Mouse (Mus musculus): ENCODE measurements around the gene Gm30302. TPM values are rescaled to one million over a fixed set of nuclear protein-coding genes. Genes with fewer than 3 reads are reported as not detected.
A peak's percentile ranks its signal among the peaks of the same experiment; 100 is the strongest.

The Gm30302 gene
- polyA plus RNA-seq (2014; fragmentation: Nextera tagmentation; extraction: Ambion mirVana) = 0.19 and 0.35 TPM in 2 replicates

- no peak within 1 kb of the TSS for H3K27ac ChIP-seq (ENCODE audit: low read depth, low read length)
- WGBS (ENCODE audit: insufficient replicate concordance) = 86% methylated on average over 1 of the region's 1 CpGs
- no peaks in the 10 kb centered on the region for H3K36me3 ChIP-seq (ENCODE audit: control insufficient read depth, insufficient read depth, low read length)
- H3K4me3 ChIP-seq (ENCODE audit: low read depth, low read length) = no peak within 1 kb of the TSS
- no peak within 1 kb of the TSS for H3K9ac ChIP-seq (ENCODE audit: low read depth, low read length)
- H3K4me1 ChIP-seq (ENCODE audit: control insufficient read depth, insufficient read depth, low read length) = no peaks in the 10 kb centered on the region
- no peaks in the 10 kb centered on the region for H3K27me3 ChIP-seq (ENCODE audit: control insufficient read depth, insufficient read depth, low read length)
- peaks cover 4% of the 10 kb centered on the region; the same call in 1 of the 2 replicates for H3K9me3 ChIP-seq (replicated peaks; ENCODE audit: control insufficient read depth, low read length)
- no peak within 1 kb of the TSS for H3K4me2 ChIP-seq
- no peak for ATAC-seq (replicated peaks; ENCODE audit: insufficient number of reproducible peaks, low FRiP score, low TSS enrichment)
Observed at GRCm38 (mm10) chr13:49798901-49799300, at the start of gene Gm30302. Gene Gm30302, minus strand, starts transcription at chr13:49799001.

- Histone ChIP-seq H3K9me3 (replicated peaks; ENCODE audit: control insufficient read depth, low read length) (no peaks in the 10 kb centered on the region; the same call in 1 of the 2 replicates), H3K27me3 (ENCODE audit: control insufficient read depth, insufficient read depth, low read length) (no peaks in the 10 kb centered on the region), H3K4me2 (no peak overlapping the region), H3K9ac (ENCODE audit: low read depth, low read length) (no peak overlapping the region), H3K36me3 (ENCODE audit: control insufficient read depth, insufficient read depth, low read length) (no peaks in the 10 kb centered on the region), H3K27ac (ENCODE audit: low read depth, low read length) (no peak overlapping the region), H3K4me3 (ENCODE audit: low read depth, low read length) (no peak overlapping the region), H3K4me1 (ENCODE audit: control insufficient read depth, insufficient read depth, low read length) (no peaks in the 10 kb centered on the region)
- ATAC-seq (replicated peaks; ENCODE audit: insufficient number of reproducible peaks, low FRiP score, low TSS enrichment) = peak; percentile 73; the same call in 1 of the 2 replicates
- 13% methylated on average over 3 of the region's 3 CpGs for WGBS (ENCODE audit: insufficient replicate concordance)
Observed at GRCm38 (mm10) chr13:49846751-49847150, 48.0 kb upstream of the Gm30302 start.

GRCm38 (mm10) chr13:49846141-49846540 is 47.3 kb upstream of the Gm30302 start:
- WGBS (ENCODE audit: insufficient replicate concordance) = 79% methylated on average over 3 of the region's 3 CpGs
- Histone ChIP-seq H3K4me2 (no peak overlapping the region), H3K27ac (ENCODE audit: low read depth, low read length) (no peak overlapping the region), H3K36me3 (ENCODE audit: control insufficient read depth, insufficient read depth, low read length) (no peaks in the 10 kb centered on the region), H3K9me3 (replicated peaks; ENCODE audit: control insufficient read depth, low read length) (no peaks in the 10 kb centered on the region; the same call in 1 of the 2 replicates), H3K27me3 (ENCODE audit: control insufficient read depth, insufficient read depth, low read length) (no peaks in the 10 kb centered on the region), H3K4me1 (ENCODE audit: control insufficient read depth, insufficient read depth, low read length) (no peaks in the 10 kb centered on the region), H3K4me3 (ENCODE audit: low read depth, low read length) (no peak overlapping the region), H3K9ac (ENCODE audit: low read depth, low read length) (no peak overlapping the region)
- ATAC-seq (replicated peaks; ENCODE audit: insufficient number of reproducible peaks, low FRiP score, low TSS enrichment) = no peak

- H3K27me3 ChIP-seq (ENCODE audit: control insufficient read depth, insufficient read depth, low read length) = no peaks in the 10 kb centered on the region
- 79% methylated on average over 3 of the region's 3 CpGs for WGBS (ENCODE audit: insufficient replicate concordance)
- no peak for ATAC-seq (replicated peaks; ENCODE audit: insufficient number of reproducible peaks, low FRiP score, low TSS enrichment)
Observed at GRCm38 (mm10) chr13:49845663-49846062, 46.9 kb upstream of the Gm30302 start.

GRCm38 (mm10) chr13:49844071-49844470 is 45.3 kb upstream of the Gm30302 start:
- Histone ChIP-seq H3K27me3 (ENCODE audit: control insufficient read depth, insufficient read depth, low read length) (no peaks in the 10 kb centered on the region), H3K9ac (ENCODE audit: low read depth, low read length) (no peak overlapping the region), H3K4me2 (no peak overlapping the region), H3K4me3 (ENCODE audit: low read depth, low read length) (no peak overlapping the region), H3K4me1 (ENCODE audit: control insufficient read depth, insufficient read depth, low read length) (no peaks in the 10 kb centered on the region), H3K27ac (ENCODE audit: low read depth, low read length) (no peak overlapping the region), H3K9me3 (replicated peaks; ENCODE audit: control insufficient read depth, low read length) (no peaks in the 10 kb centered on the region; the same call in 1 of the 2 replicates), H3K36me3 (ENCODE audit: control insufficient read depth, insufficient read depth, low read length) (no peaks in the 10 kb centered on the region)
- ATAC-seq (replicated peaks; ENCODE audit: insufficient number of reproducible peaks, low FRiP score, low TSS enrichment) = no peak
- WGBS (ENCODE audit: insufficient replicate concordance) = 74% methylated on average over 5 of the region's 5 CpGs

More at GRCm38 (mm10) chr13:49845663-49846062, 46.9 kb upstream of the Gm30302 start:
- Histone ChIP-seq H3K9ac (ENCODE audit: low read depth, low read length) (no peak overlapping the region), H3K9me3 (replicated peaks; ENCODE audit: control insufficient read depth, low read length) (no peaks in the 10 kb centered on the region; the same call in 1 of the 2 replicates), H3K27ac (ENCODE audit: low read depth, low read length) (no peak overlapping the region), H3K4me3 (ENCODE audit: low read depth, low read length) (no peak overlapping the region), H3K4me1 (ENCODE audit: control insufficient read depth, insufficient read depth, low read length) (no peaks in the 10 kb centered on the region), H3K36me3 (ENCODE audit: control insufficient read depth, insufficient read depth, low read length) (no peaks in the 10 kb centered on the region), H3K4me2 (no peak overlapping the region)

- H3K9me3 ChIP-seq (replicated peaks; ENCODE audit: control insufficient read depth, low read length) = no peaks in the 10 kb centered on the region; the same call in 1 of the 2 replicates
- H3K27me3 ChIP-seq (ENCODE audit: control insufficient read depth, insufficient read depth, low read length) = no peaks in the 10 kb centered on the region
- H3K36me3 ChIP-seq (ENCODE audit: control insufficient read depth, insufficient read depth, low read length) = no peaks in the 10 kb centered on the region
- no peak overlapping the region for H3K4me2 ChIP-seq
- no peak overlapping the region for H3K4me3 ChIP-seq (ENCODE audit: low read depth, low read length)
- H3K9ac ChIP-seq (ENCODE audit: low read depth, low read length) = no peak overlapping the region
- H3K4me1 ChIP-seq (ENCODE audit: control insufficient read depth, insufficient read depth, low read length) = no peaks in the 10 kb centered on the region
- ATAC-seq (replicated peaks; ENCODE audit: insufficient number of reproducible peaks, low FRiP score, low TSS enrichment) = no peak
- H3K27ac ChIP-seq (ENCODE audit: low read depth, low read length) = no peak overlapping the region
Observed at GRCm38 (mm10) chr13:49841186-49841585, 42.4 kb upstream of the Gm30302 start.

- Histone ChIP-seq H3K36me3 (ENCODE audit: control insufficient read depth, insufficient read depth, low read length) (no peaks in the 10 kb centered on the region), H3K4me1 (ENCODE audit: control insufficient read depth, insufficient read depth, low read length) (no peaks in the 10 kb centered on the region), H3K4me2 (no peak overlapping the region), H3K27me3 (ENCODE audit: control insufficient read depth, insufficient read depth, low read length) (no peaks in the 10 kb centered on the region), H3K9me3 (replicated peaks; ENCODE audit: control insufficient read depth, low read length) (no peaks in the 10 kb centered on the region), H3K27ac (ENCODE audit: low read depth, low read length) (no peak overlapping the region), H3K9ac (ENCODE audit: low read depth, low read length) (no peak overlapping the region), H3K4me3 (ENCODE audit: low read depth, low read length) (no peak overlapping the region)
- ATAC-seq (replicated peaks; ENCODE audit: insufficient number of reproducible peaks, low FRiP score, low TSS enrichment) = no peak
- WGBS (ENCODE audit: insufficient replicate concordance) = 71% methylated on average over 3 of the region's 3 CpGs
Observed at GRCm38 (mm10) chr13:49830355-49830754, 31.6 kb upstream of the Gm30302 start.

GRCm38 (mm10) chr13:49825300-49825699 is 26.5 kb upstream of the Gm30302 start:
- H3K27me3 ChIP-seq (ENCODE audit: control insufficient read depth, insufficient read depth, low read length) = no peaks in the 10 kb centered on the region
- 73% methylated on average over 4 of the region's 4 CpGs for WGBS (ENCODE audit: insufficient replicate concordance)
- H3K36me3 ChIP-seq (ENCODE audit: control insufficient read depth, insufficient read depth, low read length) = no peaks in the 10 kb centered on the region
- no peak overlapping the region for H3K4me3 ChIP-seq (ENCODE audit: low read depth, low read length)
- no peaks in the 10 kb centered on the region for H3K4me1 ChIP-seq (ENCODE audit: control insufficient read depth, insufficient read depth, low read length)
- no peak for ATAC-seq (replicated peaks; ENCODE audit: insufficient number of reproducible peaks, low FRiP score, low TSS enrichment)
- no peak overlapping the region for H3K27ac ChIP-seq (ENCODE audit: low read depth, low read length)
- no peaks in the 10 kb centered on the region for H3K9me3 ChIP-seq (replicated peaks; ENCODE audit: control insufficient read depth, low read length)
- H3K9ac ChIP-seq (ENCODE audit: low read depth, low read length) = no peak overlapping the region
- no peak overlapping the region for H3K4me2 ChIP-seq

- Histone ChIP-seq H3K36me3 (ENCODE audit: control insufficient read depth, insufficient read depth, low read length) (no peaks in the 10 kb centered on the region), H3K4me1 (ENCODE audit: control insufficient read depth, insufficient read depth, low read length) (no peaks in the 10 kb centered on the region), H3K27ac (ENCODE audit: low read depth, low read length) (no peak overlapping the region), H3K4me3 (ENCODE audit: low read depth, low read length) (no peak overlapping the region), H3K9ac (ENCODE audit: low read depth, low read length) (no peak overlapping the region), H3K4me2 (no peak overlapping the region), H3K9me3 (replicated peaks; ENCODE audit: control insufficient read depth, low read length) (peaks cover 3% of the 10 kb centered on the region; the same call in 1 of the 2 replicates), H3K27me3 (ENCODE audit: control insufficient read depth, insufficient read depth, low read length) (no peaks in the 10 kb centered on the region)
- ATAC-seq (replicated peaks; ENCODE audit: insufficient number of reproducible peaks, low FRiP score, low TSS enrichment) = no peak
- WGBS (ENCODE audit: insufficient replicate concordance) = 83% methylated on average over 3 of the region's 3 CpGs
Observed at GRCm38 (mm10) chr13:49814958-49815357, 16.2 kb upstream of the Gm30302 start.
